Mouse (Mus musculus) MEL (cell line): ENCODE data around the gene Smarcad1.

ENCODE experiments used
- CTCF ChIP-seq, 3 experiments: IDR thresholded peaks in 2 of 3; conservative IDR thresholded peaks in 1 of 3; 2 replicates each; pipeline ENCODE4 v1.5.1; 2011 to 2012; ENCODE audit warnings: low read length in 3 of 3, low read depth in 2 of 3, mild to moderate bottlenecking in 2 of 3, improper control_type of control experiment in 1 of 3, inconsistent platforms in 1 of 3, mixed read lengths in 1 of 3, moderate library complexity in 1 of 3; ENCODE audit not compliant: control insufficient read depth in 1 of 3, insufficient read depth in 1 of 3, poor library complexity in 1 of 3, severe bottlenecking in 1 of 3
- EP300 ChIP-seq, 2 experiments: IDR thresholded peaks; 2 replicates each; pipeline ENCODE4 v1.6.1; 2011; ENCODE audit warnings: improper control_type of control experiment in 2 of 2, low read length in 2 of 2, low read depth in 1 of 2, mild to moderate bottlenecking in 1 of 2
- KAT2A ChIP-seq: conservative IDR thresholded peaks from 2 replicates; pipeline ENCODE4 v1.6.1; 2012; ENCODE audit warnings: low read depth, low read length, improper control_type of control experiment, inconsistent platforms
- MAFK ChIP-seq: IDR thresholded peaks from 2 replicates; pipeline ENCODE4 v1.6.1; 2011; ENCODE audit warnings: low read depth, mild to moderate bottlenecking, low read length, improper control_type of control experiment, borderline replicate concordance
- MAX ChIP-seq: IDR thresholded peaks from 2 replicates; pipeline ENCODE4 v1.6.1; 2011; ENCODE audit warnings: low read length, improper control_type of control experiment
- MYB ChIP-seq: IDR thresholded peaks from 2 replicates; pipeline ENCODE4 v1.6.1; 2011; ENCODE audit warnings: mild to moderate bottlenecking, low read depth, low read length, improper control_type of control experiment
- MYC ChIP-seq: IDR thresholded peaks from 2 replicates; pipeline ENCODE4 v1.6.1; 2011; ENCODE audit warnings: low read depth, mild to moderate bottlenecking, low read length, improper control_type of control experiment, moderate library complexity
- NELFE ChIP-seq: IDR thresholded peaks from 2 replicates; pipeline ENCODE4 v1.6.1; 2011; ENCODE audit warnings: low read depth, low read length, improper control_type of control experiment
- NRF1 ChIP-seq: IDR thresholded peaks from 2 replicates; pipeline ENCODE4 v1.6.1; 2014; ENCODE audit warnings: low read depth, mild to moderate bottlenecking, inconsistent platforms, low read length, improper control_type of control experiment, moderate library complexity; ENCODE audit not compliant: poor library complexity, insufficient read depth, severe bottlenecking
- POLR2A ChIP-seq, 2 experiments: IDR thresholded peaks; 2 replicates each; pipeline ENCODE4 v1.6.1; 2011 to 2012; ENCODE audit warnings: low read length in 2 of 2, mild to moderate bottlenecking in 2 of 2, control low read depth in 1 of 2, improper control_type of control experiment in 1 of 2, low read depth in 1 of 2, moderate library complexity in 1 of 2; ENCODE audit not compliant: control insufficient read depth in 1 of 2, insufficient read depth in 1 of 2, poor library complexity in 1 of 2
- RAD21 ChIP-seq: IDR thresholded peaks from 2 replicates; pipeline ENCODE4 v1.6.1; 2011; ENCODE audit warnings: mild to moderate bottlenecking, low read depth, low read length, improper control_type of control experiment
- TCF12 ChIP-seq: IDR thresholded peaks from 2 replicates; pipeline ENCODE4 v1.6.1; 2014; ENCODE audit warnings: low read depth, mild to moderate bottlenecking, inconsistent platforms, low read length, improper control_type of control experiment, moderate library complexity
- ZC3H11A ChIP-seq: IDR thresholded peaks from 2 replicates; pipeline ENCODE4 v1.6.1; 2012; ENCODE audit warnings: low read depth, mild to moderate bottlenecking, inconsistent platforms, low read length, improper control_type of control experiment
- ZMIZ1 ChIP-seq: IDR thresholded peaks from 2 replicates; pipeline ENCODE4 v1.6.1; 2012; ENCODE audit warnings: low read depth, mild to moderate bottlenecking, inconsistent platforms, low read length, improper control_type of control experiment, moderate library complexity

DNA sequence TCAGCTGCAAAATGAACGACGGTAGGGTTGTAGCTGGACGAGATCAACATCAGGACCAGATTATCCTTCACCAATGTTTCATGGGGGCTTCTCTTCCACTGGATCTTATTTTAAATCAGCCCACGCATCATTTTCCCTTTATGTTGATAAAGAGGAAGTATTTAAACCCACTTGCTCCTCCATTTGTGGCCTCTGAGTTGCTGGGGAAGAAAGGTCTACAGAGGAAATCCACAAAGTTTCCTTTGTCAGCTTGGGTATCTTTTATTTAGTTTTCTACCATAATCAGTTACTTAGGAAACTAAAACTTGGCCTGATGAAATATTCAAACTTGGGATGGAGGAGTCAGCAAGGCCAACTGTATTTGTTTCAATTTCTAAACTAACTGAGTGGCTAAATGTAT is 104.0 kb downstream of the Smarcad1 start:
- no peak for TF ChIP-seq CTCF (IDR thresholded peaks at IDR 0.05 in 2 of 3, conservative IDR thresholded peaks at IDR 0.05 in 1 of 3; ENCODE audit: control insufficient read depth in 1 of 3, insufficient read depth in 1 of 3, low read depth in 2 of 3, low read length in 3 of 3, poor library complexity in 1 of 3, severe bottlenecking in 1 of 3)
- TF ChIP-seq ZC3H11A, result no peak
- no peak for TF ChIP-seq POLR2A (IDR thresholded peaks at IDR 0.05; ENCODE audit: control insufficient read depth in 1 of 2, insufficient read depth in 1 of 2, low read depth in 1 of 2, low read length in 2 of 2, poor library complexity in 1 of 2)
- TF ChIP-seq MYC, result no peak
- TF ChIP-seq NRF1, result no peak
- no peak for TF ChIP-seq ZMIZ1
- no peak for TF ChIP-seq MYB
- no peak for TF ChIP-seq RAD21
- TF ChIP-seq EP300 (IDR thresholded peaks at IDR 0.05; ENCODE audit: low read depth in 1 of 2, low read length in 2 of 2), result no peak
- TF ChIP-seq MAFK, result no peak
- TF ChIP-seq TCF12, result no peak
- TF ChIP-seq KAT2A, result no peak
- no peak for TF ChIP-seq NELFE
- TF ChIP-seq MAX, result no peak
